Mouse (Mus musculus) brain, adult 2 months (tissue): ENCODE measurements at regions not wholly inside any gene's neighbourhood (a gene's known extent, or its start where the extent isn't known, plus 50 kb on each side); places are given as distances from the start of the nearest gene placed in this dataset.

ENCODE experiments used
- DNase-seq: peaks from one replicate; pipeline ENCODE4 v3.0.0; 2011; ENCODE audit warnings: low read depth, low spot score

- DNase-seq = peak; percentile 34
Observed at GRCm38 (mm10) chr14:13732731-13733697, 62.3 kb downstream of the Sntn start.
